Mouse (Mus musculus) bone marrow macrophage, adult 2 months (primary cell): ENCODE results near the gene Nob1.

Source experiments
- CTCF ChIP-seq: IDR thresholded peaks from 2 replicates; pipeline ENCODE4 v1.5.1; 2012; ENCODE audit warnings: low read depth, mild to moderate bottlenecking, low read length, moderate library complexity
- POLR2A ChIP-seq: IDR thresholded peaks from 2 replicates; pipeline ENCODE4 v1.6.1; 2012; ENCODE audit warnings: mild to moderate bottlenecking, low read depth, low read length, borderline replicate concordance

DNA sequence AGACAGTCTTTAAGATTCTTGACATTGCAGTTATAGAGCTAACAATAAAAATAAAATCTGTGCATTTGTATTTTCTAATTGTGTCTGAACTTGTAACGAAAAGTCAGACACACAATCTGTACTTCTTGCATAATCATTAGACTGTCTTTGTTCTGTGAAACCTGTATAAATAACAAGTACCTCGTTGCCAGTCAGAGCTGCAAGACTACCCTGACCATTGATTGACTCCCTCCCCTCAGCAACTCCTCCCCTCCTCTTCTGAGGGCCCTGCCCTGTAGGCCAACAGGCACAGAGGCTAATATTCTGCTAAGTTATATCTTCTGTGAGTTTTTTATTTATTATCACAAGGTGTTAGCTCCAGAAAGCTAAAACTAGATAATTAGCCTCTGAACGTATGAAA lies 18.9 kb downstream of the Nob1 start:
- TF ChIP-seq CTCF (no peak), POLR2A (no peak)
